Mouse (Mus musculus): Measurements from ENCODE around the gene Fbxo9.

GRCm38 (mm10) chr9:78071626-78072025 lies 37.2 kb downstream of the Fbxo9 start:
- TF ChIP-seq GATA1 (IDR thresholded peaks at IDR 0.05; ENCODE audit: low read length) = no peak
- no peak for TF ChIP-seq TAL1 (IDR thresholded peaks at IDR 0.05; ENCODE audit: low read length)

Measured in erythroblast, embryonic 14.5 days (primary cell).